Mouse (Mus musculus): ENCODE results near the gene Zbtb7b.
A peak's percentile ranks its signal among the peaks of the same experiment; 100 is the strongest.

- TF ChIP-seq POLR2AphosphoS2 (IDR thresholded peaks at IDR 0.05; ENCODE audit: insufficient read length, low read depth) (peak; percentile 40), POLR2A (IDR thresholded peaks at IDR 0.05; ENCODE audit: insufficient read length, low read depth) (no peak), USF1 (IDR thresholded peaks at IDR 0.05; ENCODE audit: low read depth) (no peak), MAX (IDR thresholded peaks at IDR 0.05; ENCODE audit: low read depth) (no peak), MYOD1 (IDR thresholded peaks at IDR 0.05; ENCODE audit: control insufficient read depth in 1 of 3, insufficient read length in 2 of 3, low read depth in 2 of 3) (no peak), CEBPB (IDR thresholded peaks at IDR 0.05; ENCODE audit: insufficient read depth, poor library complexity, severe bottlenecking) (0 out of 2 replicates have a peak, but pooled peaks have one; percentile 41), TCF12 (IDR thresholded peaks at IDR 0.05; ENCODE audit: insufficient read depth, poor library complexity, severe bottlenecking) (no peak), E2F4 (IDR thresholded peaks at IDR 0.05; ENCODE audit: insufficient read depth) (no peak)
These were observed 25.0 kb upstream of the Zbtb7b start for GRCm38 (mm10) chr3:89419571-89419970.

All from myocyte (in vitro differentiated cells).